Mouse (Mus musculus) olfactory bulb, adult 2 months (tissue): Measurements from ENCODE around the gene Avpr2.

Experiments
- CTCF ChIP-seq: fragments of 200-500 bp; IDR thresholded peaks from 2 replicates; pipeline ENCODE4 v1.5.1; 2012; ENCODE audit warnings: low read depth, mild to moderate bottlenecking, low read length, moderate library complexity; ENCODE audit not compliant: insufficient read depth
- POLR2A ChIP-seq: fragments of 200-500 bp; IDR thresholded peaks from 2 replicates; pipeline ENCODE4 v1.6.1; 2012; ENCODE audit warnings: mild to moderate bottlenecking, low read depth, low read length, moderate library complexity; ENCODE audit not compliant: insufficient read depth

DNA sequence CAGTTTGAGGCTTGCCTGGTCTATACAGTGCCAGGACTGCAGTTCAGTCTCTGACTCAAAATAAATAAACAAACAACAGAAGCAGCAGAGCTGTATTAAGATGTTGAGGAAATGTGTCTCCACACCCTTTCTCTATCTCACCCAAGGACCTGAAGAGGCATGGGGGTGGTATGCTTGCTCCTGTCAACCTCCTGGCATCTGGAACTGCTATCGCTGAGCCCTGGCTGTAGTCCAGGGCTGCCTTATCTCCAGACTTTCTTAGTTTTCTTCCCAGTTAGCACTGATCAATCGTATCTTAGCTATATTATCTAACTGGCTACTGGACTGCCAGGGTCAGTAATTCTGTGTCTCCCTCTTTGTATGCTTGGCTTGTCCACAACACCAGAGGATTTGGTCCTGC, 50.0 kb downstream of the Avpr2 start:
- TF ChIP-seq CTCF (no peak), POLR2A (no peak)
